Mouse (Mus musculus): Measurements from ENCODE around the gene Trim63. TPM values are rescaled to one million over a fixed set of nuclear protein-coding genes. Genes with fewer than 3 reads are reported as not detected.
"Not testable (repeated sequence)": the region's sequence is repeated elsewhere in the genome, so short reads cannot be mapped to it uniquely, and the experiment has no call there.

Gene Trim63
- polyA plus RNA-seq, 1 experiment from 2014 or later, result 43.2 TPM

DNA sequence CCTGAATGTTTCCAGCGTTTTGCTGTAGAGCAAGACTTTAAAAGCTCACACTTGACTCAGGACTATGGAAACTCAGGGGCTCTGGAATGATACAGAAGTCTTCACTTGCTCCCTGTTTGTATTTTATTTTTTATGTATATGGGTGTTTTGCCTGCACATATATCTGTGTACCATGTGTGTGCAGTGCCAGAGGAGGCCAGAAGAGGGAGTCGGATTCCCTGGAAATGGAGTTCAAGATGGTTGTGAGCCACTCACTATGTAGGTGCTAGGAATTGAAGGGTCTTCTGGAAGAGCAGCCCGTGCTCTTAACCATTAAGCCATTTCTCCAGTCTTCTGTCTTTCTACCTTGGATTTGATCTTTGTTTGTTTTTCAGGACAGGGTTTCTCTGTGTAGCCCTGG is 6.6 kb downstream of the Trim63 start:
- 60% methylated on average over 3 of the region's 3 CpGs for WGBS
- Histone ChIP-seq H3K4me2 (ENCODE audit: low read length) (no peak overlapping the region), H3K27me3 (ENCODE audit: control insufficient read depth, insufficient read depth, low read length) (no peaks in the 10 kb centered on the region), H3K9me3 (ENCODE audit: control insufficient read depth, low read length) (no peaks in the 10 kb centered on the region), H3K4me3 (ENCODE audit: control insufficient read depth in 1 of 2, insufficient read depth in 1 of 2, low read depth in 1 of 2, low read length in 2 of 2) (no peak overlapping the region), H3K27ac (replicated peaks in 1 of 2; ENCODE audit: control insufficient read depth in 1 of 2, insufficient read depth in 1 of 2, low read depth in 2 of 2, low read length in 2 of 2) (no peak overlapping the region), H3K9ac (ENCODE audit: low read length) (no peak overlapping the region), H3K4me1 (ENCODE audit: control insufficient read depth in 2 of 2, insufficient read depth in 2 of 2, low read length in 2 of 2) (peaks cover 17 to 38% of the 10 kb centered on the region in 2 experiments), H3K36me3 (ENCODE audit: control insufficient read depth, insufficient read depth, low read length) (peaks cover 93% of the 10 kb centered on the region)
- no peak for ATAC-seq (ENCODE audit: insufficient number of reproducible peaks, insufficient read depth, low FRiP score, low read depth)

DNA sequence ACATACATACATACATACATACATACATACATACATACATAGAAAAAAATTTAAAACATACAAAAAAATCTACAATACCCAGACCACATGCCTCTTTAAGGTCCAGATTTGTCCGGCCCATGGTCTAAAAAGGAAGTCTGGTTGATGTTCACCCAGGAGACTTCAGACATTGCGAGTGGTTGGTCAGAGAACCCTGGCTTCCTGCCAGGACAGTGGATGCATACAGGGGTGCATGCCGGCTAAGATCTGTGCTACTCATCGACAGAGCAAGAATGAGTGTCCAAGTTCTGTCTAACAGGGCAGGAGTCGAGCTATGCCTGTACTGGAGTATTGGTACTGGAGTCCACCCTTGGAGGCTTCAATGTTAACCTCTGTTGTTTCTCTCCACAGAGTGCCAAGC is 9.7 kb downstream of the Trim63 start:
- Histone ChIP-seq H3K4me3 (ENCODE audit: control insufficient read depth in 1 of 2, insufficient read depth in 1 of 2, low read depth in 1 of 2, low read length in 2 of 2) (no peak overlapping the region), H3K4me1 (ENCODE audit: control insufficient read depth in 2 of 2, insufficient read depth in 2 of 2, low read length in 2 of 2) (peaks cover 4 to 21% of the 10 kb centered on the region in 2 experiments; a peak in 3 of 4 replicates), H3K9ac (ENCODE audit: low read length) (no peak overlapping the region), H3K27me3 (ENCODE audit: control insufficient read depth, insufficient read depth, low read length) (no peaks in the 10 kb centered on the region), H3K27ac (replicated peaks in 1 of 2; ENCODE audit: control insufficient read depth in 1 of 2, insufficient read depth in 1 of 2, low read depth in 2 of 2, low read length in 2 of 2) (no peak overlapping the region), H3K4me2 (ENCODE audit: low read length) (no peak overlapping the region), H3K36me3 (ENCODE audit: control insufficient read depth, insufficient read depth, low read length) (peaks cover 95% of the 10 kb centered on the region), H3K9me3 (ENCODE audit: control insufficient read depth, low read length) (no peaks in the 10 kb centered on the region)
- ATAC-seq (ENCODE audit: insufficient number of reproducible peaks, insufficient read depth, low FRiP score, low read depth), result no peak
- WGBS, result 37% methylated on average over 5 of the region's 5 CpGs

DNA sequence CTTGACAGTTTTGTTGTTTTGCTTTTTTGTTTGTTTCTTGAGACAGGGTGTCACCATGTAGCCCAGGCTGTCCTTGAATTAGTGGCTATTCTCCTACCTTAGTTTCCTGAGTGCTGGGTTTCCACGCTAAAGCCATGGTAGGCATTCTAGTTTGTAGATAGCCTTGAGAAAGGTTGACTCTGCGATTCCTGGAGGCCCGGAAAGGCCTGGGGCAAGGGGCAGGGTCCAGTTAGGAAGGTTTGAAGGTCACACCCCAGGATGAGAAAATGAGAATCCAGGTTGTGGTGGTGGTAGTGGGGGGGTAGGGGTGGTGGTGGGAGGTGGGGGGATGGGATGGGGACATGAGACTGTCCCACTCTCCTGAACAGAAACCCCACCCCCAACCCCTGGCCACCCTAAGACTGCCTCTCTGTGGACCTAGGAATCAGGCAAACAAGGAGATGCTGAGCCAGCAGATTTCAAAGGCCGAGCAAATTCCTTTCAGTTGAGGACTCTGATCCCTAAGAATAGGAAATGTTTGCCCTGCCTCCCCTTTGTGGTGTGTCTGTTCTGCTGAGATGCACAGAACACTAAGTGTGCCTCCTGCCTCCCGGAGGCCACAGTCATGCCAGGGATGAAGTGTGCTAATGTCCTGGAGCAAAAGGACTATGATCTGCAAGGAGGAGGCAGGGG is 12.1 kb downstream of the Trim63 start:
- no peak overlapping the region for H3K27ac ChIP-seq (replicated peaks in 1 of 2; ENCODE audit: control insufficient read depth in 1 of 2, insufficient read depth in 1 of 2, low read depth in 2 of 2, low read length in 2 of 2)
- H3K9me3 ChIP-seq (ENCODE audit: control insufficient read depth, low read length), result no peaks in the 10 kb centered on the region
- WGBS, result 57% methylated on average over 5 of the region's 5 CpGs
- H3K4me1 ChIP-seq (ENCODE audit: control insufficient read depth in 2 of 2, insufficient read depth in 2 of 2, low read length in 2 of 2), result peaks cover 4 to 21% of the 10 kb centered on the region in 2 experiments; a peak in 3 of 4 replicates
- ATAC-seq (ENCODE audit: insufficient number of reproducible peaks, insufficient read depth, low FRiP score, low read depth), result no peak
- H3K4me3 ChIP-seq (ENCODE audit: control insufficient read depth in 1 of 2, insufficient read depth in 1 of 2, low read depth in 1 of 2, low read length in 2 of 2), result no peak overlapping the region
- H3K36me3 ChIP-seq (ENCODE audit: control insufficient read depth, insufficient read depth, low read length), result peaks cover 76% of the 10 kb centered on the region
- H3K4me2 ChIP-seq (ENCODE audit: low read length), result no peak overlapping the region
- H3K9ac ChIP-seq (ENCODE audit: low read length), result no peak overlapping the region
- no peaks in the 10 kb centered on the region for H3K27me3 ChIP-seq (ENCODE audit: control insufficient read depth, insufficient read depth, low read length)

DNA sequence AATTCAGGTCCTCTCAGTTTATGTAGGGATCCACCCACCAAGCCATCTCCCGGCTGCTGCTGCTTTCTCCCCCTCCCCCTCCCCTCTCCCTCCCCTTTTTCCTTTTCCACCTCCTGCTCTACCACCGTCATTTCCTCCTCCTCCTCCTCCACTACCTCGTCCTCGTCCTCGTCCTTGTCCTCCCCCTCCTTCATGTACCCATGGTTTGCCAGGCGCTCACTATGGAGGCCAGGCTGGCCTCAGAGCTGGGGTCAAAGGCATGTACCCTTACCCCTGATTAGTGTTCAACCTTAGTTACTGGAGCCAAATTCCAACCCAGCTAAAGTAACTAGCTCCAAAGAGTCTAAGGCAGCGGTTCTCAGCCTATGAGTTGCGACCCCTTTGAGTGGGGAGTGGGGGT is 13.2 kb downstream of the Trim63 start:
- Histone ChIP-seq H3K9me3 (ENCODE audit: control insufficient read depth, low read length) (no peaks in the 10 kb centered on the region), H3K27ac (replicated peaks in 1 of 2; ENCODE audit: control insufficient read depth in 1 of 2, insufficient read depth in 1 of 2, low read depth in 2 of 2, low read length in 2 of 2) (no peak overlapping the region), H3K4me1 (ENCODE audit: control insufficient read depth in 2 of 2, insufficient read depth in 2 of 2, low read length in 2 of 2) (peaks cover 4 to 21% of the 10 kb centered on the region in 2 experiments; a peak in 3 of 4 replicates), H3K4me2 (ENCODE audit: low read length) (no peak overlapping the region), H3K9ac (ENCODE audit: low read length) (no peak overlapping the region), H3K27me3 (ENCODE audit: control insufficient read depth, insufficient read depth, low read length) (no peaks in the 10 kb centered on the region), H3K4me3 (ENCODE audit: control insufficient read depth in 1 of 2, insufficient read depth in 1 of 2, low read depth in 1 of 2, low read length in 2 of 2) (no peak overlapping the region), H3K36me3 (ENCODE audit: control insufficient read depth, insufficient read depth, low read length) (peaks cover 65% of the 10 kb centered on the region)
- 55% methylated on average over 8 of the region's 8 CpGs for WGBS
- no peak for ATAC-seq (ENCODE audit: insufficient number of reproducible peaks, insufficient read depth, low FRiP score, low read depth)

DNA sequence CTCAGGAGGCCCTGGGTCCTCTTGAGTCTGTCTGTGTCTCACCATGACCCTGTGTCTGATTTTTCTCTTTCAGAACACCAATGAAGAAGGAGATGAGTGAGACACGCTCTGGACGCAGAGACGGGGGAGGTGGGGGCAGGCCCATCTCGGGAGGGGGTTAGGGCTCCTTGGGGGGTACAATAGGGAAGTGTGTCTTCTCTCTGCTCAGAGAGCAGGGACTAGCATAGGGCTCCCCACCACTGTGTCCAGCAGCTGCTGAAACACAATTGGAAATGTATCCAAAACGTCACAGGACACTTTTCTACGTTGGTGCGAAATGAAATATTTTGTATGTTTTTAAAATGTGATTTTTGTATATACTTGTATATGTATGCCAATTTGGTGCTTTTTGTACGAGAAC is 13.9 kb downstream of the Trim63 start:
- Histone ChIP-seq H3K36me3 (ENCODE audit: control insufficient read depth, insufficient read depth, low read length) (peaks cover 58% of the 10 kb centered on the region), H3K4me3 (ENCODE audit: control insufficient read depth in 1 of 2, insufficient read depth in 1 of 2, low read depth in 1 of 2, low read length in 2 of 2) (no peak overlapping the region), H3K4me2 (ENCODE audit: low read length) (no peak overlapping the region), H3K9me3 (ENCODE audit: control insufficient read depth, low read length) (no peaks in the 10 kb centered on the region), H3K4me1 (ENCODE audit: control insufficient read depth in 2 of 2, insufficient read depth in 2 of 2, low read length in 2 of 2) (peaks cover 4 to 21% of the 10 kb centered on the region in 2 experiments; a peak in 3 of 4 replicates), H3K9ac (ENCODE audit: low read length) (no peak overlapping the region), H3K27ac (replicated peaks in 1 of 2; ENCODE audit: control insufficient read depth in 1 of 2, insufficient read depth in 1 of 2, low read depth in 2 of 2, low read length in 2 of 2) (no peak overlapping the region), H3K27me3 (ENCODE audit: control insufficient read depth, insufficient read depth, low read length) (no peaks in the 10 kb centered on the region)
- WGBS, result 70% methylated on average over 8 of the region's 8 CpGs
- no peak for ATAC-seq (ENCODE audit: insufficient number of reproducible peaks, insufficient read depth, low FRiP score, low read depth)

DNA sequence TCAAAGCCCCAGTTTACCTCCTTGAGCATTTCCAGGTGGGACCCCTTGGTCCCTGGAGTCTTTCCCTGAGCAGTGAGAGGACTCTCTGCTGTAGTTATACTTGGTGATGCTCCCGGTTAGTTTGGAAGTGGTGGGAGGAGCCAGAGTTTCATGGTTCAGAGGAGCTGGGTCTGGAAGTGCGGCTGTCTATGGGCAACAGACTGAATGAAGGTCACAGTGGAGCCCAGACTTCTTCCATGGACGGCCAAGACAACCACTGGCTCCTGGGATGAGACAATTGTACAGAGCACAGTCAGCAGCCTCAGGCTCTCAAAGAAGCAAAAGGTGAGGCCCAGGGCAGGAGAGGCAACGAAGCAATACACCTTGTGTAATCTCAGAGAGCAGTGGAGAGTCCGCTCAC is 15.4 kb downstream of the Trim63 start:
- H3K9me3 ChIP-seq (ENCODE audit: control insufficient read depth, low read length), result no peaks in the 10 kb centered on the region
- H3K4me2 ChIP-seq (ENCODE audit: low read length), result no peak overlapping the region
- no peak overlapping the region for H3K4me3 ChIP-seq (ENCODE audit: control insufficient read depth in 1 of 2, insufficient read depth in 1 of 2, low read depth in 1 of 2, low read length in 2 of 2)
- no peaks in the 10 kb centered on the region for H3K27me3 ChIP-seq (ENCODE audit: control insufficient read depth, insufficient read depth, low read length)
- 53% methylated on average over 5 of the region's 5 CpGs for WGBS
- peaks cover 4 to 16% of the 10 kb centered on the region in 2 experiments; a peak in 3 of 4 replicates for H3K4me1 ChIP-seq (ENCODE audit: control insufficient read depth in 2 of 2, insufficient read depth in 2 of 2, low read length in 2 of 2)
- no peak for ATAC-seq (ENCODE audit: insufficient number of reproducible peaks, insufficient read depth, low FRiP score, low read depth)
- peak overlapping the region in 1 of 2 experiments; percentile 19; a peak in 2 of 4 replicates for H3K27ac ChIP-seq (replicated peaks in 1 of 2; ENCODE audit: control insufficient read depth in 1 of 2, insufficient read depth in 1 of 2, low read depth in 2 of 2, low read length in 2 of 2)
- peaks cover 43% of the 10 kb centered on the region for H3K36me3 ChIP-seq (ENCODE audit: control insufficient read depth, insufficient read depth, low read length)
- no peak overlapping the region for H3K9ac ChIP-seq (ENCODE audit: low read length)

DNA sequence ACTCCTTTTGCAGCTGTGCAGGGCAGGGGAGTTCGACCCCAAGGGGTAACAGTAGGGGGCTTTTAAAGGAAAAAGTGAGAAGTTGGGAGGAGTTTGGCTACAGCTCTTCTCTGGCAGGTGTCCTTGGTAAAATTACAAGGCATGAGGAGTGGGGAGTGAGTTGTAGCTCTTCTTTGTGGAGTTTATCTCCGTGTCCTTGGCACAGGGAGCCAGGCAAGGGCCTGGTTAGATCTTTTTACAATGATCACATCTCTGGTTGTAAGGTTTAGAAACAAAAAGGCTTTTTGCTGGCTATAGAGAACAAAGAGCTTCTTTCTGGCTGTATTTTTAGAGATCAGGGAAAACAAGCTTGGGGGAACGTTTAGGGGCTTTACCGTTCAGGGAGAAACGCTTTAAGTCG is 26.3 kb downstream of the Trim63 start:
- H3K4me2 ChIP-seq (ENCODE audit: low read length); H3K27ac ChIP-seq (replicated peaks in 1 of 2; ENCODE audit: control insufficient read depth in 1 of 2, insufficient read depth in 1 of 2, low read depth in 2 of 2, low read length in 2 of 2); ATAC-seq (ENCODE audit: insufficient number of reproducible peaks, insufficient read depth, low FRiP score, low read depth); H3K36me3 ChIP-seq (ENCODE audit: control insufficient read depth, insufficient read depth, low read length); H3K9ac ChIP-seq (ENCODE audit: low read length); H3K4me3 ChIP-seq (ENCODE audit: control insufficient read depth in 1 of 2, insufficient read depth in 1 of 2, low read depth in 1 of 2, low read length in 2 of 2); H3K9me3 ChIP-seq (ENCODE audit: control insufficient read depth, low read length): not testable (repeated sequence)
- 81% methylated on average over 6 of the region's 6 CpGs for WGBS
- peaks cover 34% of the 10 kb centered on the region for H3K27me3 ChIP-seq (ENCODE audit: control insufficient read depth, insufficient read depth, low read length)
- peaks cover 7 to 13% of the 10 kb centered on the region in 2 experiments; a peak in 3 of 4 replicates for H3K4me1 ChIP-seq (ENCODE audit: control insufficient read depth in 2 of 2, insufficient read depth in 2 of 2, low read length in 2 of 2)

Data from heart, embryonic 14.5 days (tissue).